Mouse (Mus musculus) inflammation-experienced regulatory T-cells, adult 16 weeks (primary cell): ENCODE data around the gene Pctp. TPM values are rescaled to one million over a fixed set of nuclear protein-coding genes. Genes with fewer than 3 reads are reported as not detected.

ENCODE experiments used
- polyA plus RNA-seq: library from polyadenylated mRNA; unstranded; fragments of 100-300 nt; shearing (Covaris generic); gene quantifications from one replicate; pipeline ENCODE4 v1.2.1, GENCODE M21; 2017

Gene Pctp
- polyA plus RNA-seq = 13.4 TPM

GRCm38 (mm10) chr11:90002231-90002986 lies at the start of gene Pctp:
Gene Pctp, minus strand, starts transcription at chr11:90002894.

DNA sequence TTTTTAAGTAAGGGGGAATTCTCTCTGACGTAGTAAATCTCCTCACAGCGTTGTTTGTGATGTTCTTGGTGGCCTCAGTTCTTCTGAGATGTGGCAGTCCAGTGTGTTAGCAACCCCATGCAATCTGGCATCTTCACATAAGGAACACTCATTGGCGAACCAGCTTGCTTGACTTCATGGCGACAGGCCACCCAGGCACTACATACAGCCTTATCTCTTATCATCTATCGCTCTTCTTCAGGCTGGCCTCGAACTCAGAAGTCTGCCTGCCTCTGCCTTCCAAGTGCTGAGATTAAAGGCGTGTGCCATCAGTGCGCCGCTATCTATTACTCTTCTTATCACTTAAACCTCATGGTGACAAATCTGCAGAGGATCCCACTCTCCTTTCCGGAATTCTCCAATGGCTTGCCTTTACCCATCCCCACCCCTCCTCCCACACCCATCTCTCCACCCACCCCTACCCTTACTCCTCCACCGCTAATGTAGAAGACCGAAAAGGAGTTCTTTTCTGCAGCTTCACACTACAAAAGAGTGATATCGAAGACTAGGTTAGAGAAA lies 27.2 kb upstream of the Pctp start, which contains the start of gene Tmem100:
Tmem100 (plus strand) TSS at position 508 of the 558 bp plus-strand sequence.

Other genes with a start within 250 kb of the Pctp start
- gene Ankfn1, start 225.2 kb downstream of the Pctp start, polyA plus RNA-seq = not detected
- gene Tmem100, start 27.5 kb upstream of the Pctp start, polyA plus RNA-seq = not detected
- gene Gm45716, start 184.8 kb upstream of the Pctp start, polyA plus RNA-seq = 7.9 TPM
- 46.2 TPM for gene Mmd, start 246.6 kb upstream of the Pctp start, polyA plus RNA-seq